Comparison of ENCODE assay signal across 22 mouse cellular contexts in genomic region chr8:3670388-3670787, GRCm38 (mm10). TPM values are rescaled to one million over a fixed set of nuclear protein-coding genes. Genes with fewer than 3 reads are reported as not detected.
DNase-seq lines count a peak whose midpoint lies in the region; ATAC-seq and TF ChIP-seq lines count a peak whose summit lies in the region.
"Had no signal": no experiment of that assay in that cellular context is flagged by ENCODE, and none has a peak within 500 bp of the region (broad histone marks: within the 10 kb centered on the region; RNA-seq: fewer than 3 reads in every experiment).

No protein-coding gene starts in this region.

- H3K4me1 ChIP-seq in liver, postnatal 0 days (ENCODE audit: insufficient read depth): peaks cover 3% of the 10 kb centered on the region; the same call in 1 of the 2 replicates
- no peaks in the 10 kb centered on the region for H3K4me1 ChIP-seq in liver, embryonic 11.5 days (replicated peaks; ENCODE audit: control insufficient read depth, insufficient read depth, low read length)
- H3K4me1 ChIP-seq in hindbrain, postnatal 0 days (ENCODE audit: insufficient read depth, low read length): peaks cover 5% of the 10 kb centered on the region

- ATAC-seq in liver, postnatal 0 days: no peak
- ATAC-seq in liver, embryonic 11.5 days (replicated peaks; ENCODE audit: low FRiP score): no peak
- peak; percentile 69 for ATAC-seq in neutrophil, adult 5-6 weeks (ENCODE audit: extremely low read depth, insufficient number of reproducible peaks, low FRiP score, poor library complexity, severe bottlenecking)
- no peak for ATAC-seq in hindbrain, postnatal 0 days
- ATAC-seq: intestine, embryonic 16.5 days; midbrain, embryonic 15.5 days had no signal

- no peak overlapping the region for H3K4me3 ChIP-seq in liver, postnatal 0 days (ENCODE audit: low read depth, low read length)
- no peak overlapping the region for H3K4me3 ChIP-seq in liver, embryonic 11.5 days (ENCODE audit: low read depth, low read length)
- no peak overlapping the region for H3K4me3 ChIP-seq in hindbrain, postnatal 0 days (ENCODE audit: low read length)
- H3K4me3 ChIP-seq: embryonic facial prominence, embryonic 15.5 days; forebrain, embryonic 12.5 days; limb, embryonic 12.5 days; lung, embryonic 15.5 days; midbrain, embryonic 15.5 days had no signal

- H3K27me3 ChIP-seq in liver, postnatal 0 days (ENCODE audit: insufficient read depth, low read length): no peaks in the 10 kb centered on the region
- H3K27me3 ChIP-seq in liver, embryonic 11.5 days (replicated peaks; ENCODE audit: control insufficient read depth, insufficient read depth, low read length): no peaks in the 10 kb centered on the region
- no peaks in the 10 kb centered on the region for H3K27me3 ChIP-seq in hindbrain, postnatal 0 days (ENCODE audit: insufficient read depth, low read length)
- H3K27me3 ChIP-seq: embryonic facial prominence, embryonic 15.5 days; forebrain, embryonic 12.5 days; limb, embryonic 12.5 days; lung, embryonic 15.5 days; midbrain, embryonic 15.5 days had no signal

- no peaks in the 10 kb centered on the region for H3K9me3 ChIP-seq in liver, postnatal 0 days (ENCODE audit: low read length)
- no peaks in the 10 kb centered on the region for H3K9me3 ChIP-seq in liver, embryonic 11.5 days (ENCODE audit: control insufficient read depth, low read length)
- no peaks in the 10 kb centered on the region for H3K9me3 ChIP-seq in hindbrain, postnatal 0 days (ENCODE audit: low read length)
- H3K9me3 ChIP-seq: embryonic facial prominence, embryonic 15.5 days; forebrain, embryonic 12.5 days; limb, embryonic 12.5 days; lung, embryonic 15.5 days; midbrain, embryonic 15.5 days had no signal

- WGBS in liver, postnatal 0 days (ENCODE audit: insufficient replicate concordance): 56% methylated on average over 2 of the region's 2 CpGs
- WGBS in liver, embryonic 11.5 days: 56% methylated on average over 2 of the region's 2 CpGs
- 93% methylated on average over 2 of the region's 2 CpGs for WGBS in hindbrain, postnatal 0 days

- no peak overlapping the region for H3K27ac ChIP-seq in liver, postnatal 0 days (ENCODE audit: low read depth)
- H3K27ac ChIP-seq in liver, embryonic 11.5 days (ENCODE audit: low read depth, low read length): no peak overlapping the region
- no peak overlapping the region for H3K27ac ChIP-seq in hindbrain, postnatal 0 days
- H3K27ac ChIP-seq: embryonic facial prominence, embryonic 15.5 days; forebrain, embryonic 12.5 days; limb, embryonic 12.5 days; lung, embryonic 15.5 days; midbrain, embryonic 15.5 days had no signal

- no peak for TF ChIP-seq CTCF in liver, postnatal 0 days (IDR thresholded peaks at IDR 0.05; ENCODE audit: low read depth)
- no peak for TF ChIP-seq CTCF in hindbrain, postnatal 0 days (IDR thresholded peaks at IDR 0.05; ENCODE audit: low read depth)

- no peak for TF ChIP-seq EP300 in liver, postnatal 0 days (IDR thresholded peaks at IDR 0.05; ENCODE audit: low read depth)

- H3K36me3 ChIP-seq in liver, postnatal 0 days (replicated peaks; ENCODE audit: insufficient read depth, low read length): no peaks in the 10 kb centered on the region
- H3K36me3 ChIP-seq in liver, embryonic 11.5 days (ENCODE audit: control insufficient read depth, insufficient read depth, low read length): no peaks in the 10 kb centered on the region
- no peaks in the 10 kb centered on the region for H3K36me3 ChIP-seq in hindbrain, postnatal 0 days (ENCODE audit: insufficient read depth, low read length)
- H3K36me3 ChIP-seq: embryonic facial prominence, embryonic 15.5 days; forebrain, embryonic 12.5 days; limb, embryonic 12.5 days; lung, embryonic 15.5 days; midbrain, embryonic 15.5 days had no signal

- no peak overlapping the region for H3K9ac ChIP-seq in liver, postnatal 0 days (replicated peaks)
- H3K9ac ChIP-seq in liver, embryonic 11.5 days (ENCODE audit: low read depth, low read length): no peak overlapping the region
- H3K9ac ChIP-seq in hindbrain, postnatal 0 days (replicated peaks; ENCODE audit: low read length): no peak overlapping the region
- H3K9ac ChIP-seq: embryonic facial prominence, embryonic 15.5 days; forebrain, embryonic 12.5 days; limb, embryonic 12.5 days; lung, embryonic 15.5 days; midbrain, embryonic 15.5 days had no signal

- DNase-seq in liver, postnatal 0 days: peak; percentile 60
- DNase-seq in liver, embryonic 11.5 days (ENCODE audit: low spot score): no peak
- DNase-seq in R1 (ENCODE audit: low read depth, low spot score): peak; percentile 72
- DNase-seq in lung, postnatal 10 days: peak; percentile 58
- DNase-seq in embryo, embryonic 9.5 days (ENCODE audit: extremely low spot score): no peak
- no peak for DNase-seq in layer of hippocampus, adult 8-10 months (ENCODE audit: low spot score in 2 of 2)
- DNase-seq in hindbrain, postnatal 0 days (ENCODE audit: low spot score): no peak
- DNase-seq: adrenal gland, adult 8-10 months; gastrocnemius, postnatal 14 days; heart, postnatal 4 days; kidney, postnatal 14 days; layer of hippocampus, postnatal 36 days; retina, postnatal 1 day had no signal

- peak overlapping the region; percentile 49; the same call in 1 of the 2 replicates for H3K4me2 ChIP-seq in liver, postnatal 0 days (ENCODE audit: low read depth, low read length)
- no peak overlapping the region for H3K4me2 ChIP-seq in liver, embryonic 11.5 days
- H3K4me2 ChIP-seq in hindbrain, postnatal 0 days (ENCODE audit: low read depth, low read length): no peak overlapping the region
- H3K4me2 ChIP-seq: embryonic facial prominence, embryonic 15.5 days; forebrain, embryonic 12.5 days; heart, embryonic 11.5 days; limb, embryonic 12.5 days; lung, embryonic 15.5 days had no signal

RNA-seq across cellular contexts. Expression of gene Fcor, which starts 1.8 kb away (rescaled TPM):
- 2.7 and 3.4 TPM in 2 replicates for polyA plus RNA-seq in liver, postnatal 0 days (2015; fragmentation: Nextera tagmentation; extraction: Ambion mirVana)
- polyA plus RNA-seq in liver, embryonic 11.5 days (2014; fragmentation: Nextera tagmentation; extraction: Ambion mirVana): 7.3 and 11.4 TPM in 2 replicates
- total RNA-seq in neutrophil, adult 5-6 weeks (2017): not detected in 2 replicates
- 10 to 100 TPM in 3 of 4 experiments, 1 to 10 TPM in 1; 9.9 to 18.1 (median 14.7) TPM for total RNA-seq in layer of hippocampus, adult 8-10 months (2022)
- total RNA-seq in hindbrain, postnatal 0 days (2014; rRNA removed): 21.2 TPM in 1 of 2 replicates, not detected in the other
- polyA plus RNA-seq in hindbrain, postnatal 0 days (2015; fragmentation: Nextera tagmentation; extraction: Ambion mirVana): 27.0 and 27.5 TPM in 2 replicates
- polyA plus RNA-seq: small intestine, adult 2 months had no signal

RNA-seq across cellular contexts. Expression of gene Mcemp1, which starts 4.8 kb away (rescaled TPM):
- 11.9 and 12.8 TPM in 2 replicates for polyA plus RNA-seq in liver, postnatal 0 days (2015; fragmentation: Nextera tagmentation; extraction: Ambion mirVana)
- 0.52 and 1.0 TPM in 2 replicates for polyA plus RNA-seq in liver, embryonic 11.5 days (2014; fragmentation: Nextera tagmentation; extraction: Ambion mirVana)
- 214 and 229 TPM in 2 replicates for total RNA-seq in neutrophil, adult 5-6 weeks (2017)
- under 1 TPM in 2 of 4 experiments, not detected in 2; 0.25 to 0.31 TPM for total RNA-seq in layer of hippocampus, adult 8-10 months (2022)
- total RNA-seq in hindbrain, postnatal 0 days (2014; rRNA removed): not detected in 2 replicates
- 0.09 and 0.23 TPM in 2 replicates for polyA plus RNA-seq in hindbrain, postnatal 0 days (2015; fragmentation: Nextera tagmentation; extraction: Ambion mirVana)
- total RNA-seq: gastrocnemius, postnatal 14 days had no signal
- polyA plus RNA-seq: heart, embryonic 11.5 days; limb, embryonic 12.5 days had no signal

RNA-seq across cellular contexts. Expression of gene Trappc5, which starts 5.7 kb away (rescaled TPM):
- polyA plus RNA-seq in liver, postnatal 0 days (2015; fragmentation: Nextera tagmentation; extraction: Ambion mirVana): 16.6 and 16.9 TPM in 2 replicates
- 29.5 and 31.6 TPM in 2 replicates for polyA plus RNA-seq in liver, embryonic 11.5 days (2014; fragmentation: Nextera tagmentation; extraction: Ambion mirVana)
- 41.5 and 45.5 TPM in 2 replicates for total RNA-seq in neutrophil, adult 5-6 weeks (2017)
- 10 to 100 TPM; 26.3 to 31.4 (median 28.6) TPM for total RNA-seq in layer of hippocampus, adult 8-10 months (2022)
- total RNA-seq in hindbrain, postnatal 0 days (2014; rRNA removed): 53.3 and 64.8 TPM in 2 replicates
- polyA plus RNA-seq in hindbrain, postnatal 0 days (2015; fragmentation: Nextera tagmentation; extraction: Ambion mirVana): 53.9 and 55.8 TPM in 2 replicates

RNA-seq across cellular contexts. Expression of gene Retn, which starts 14.8 kb away (rescaled TPM):
- polyA plus RNA-seq in liver, postnatal 0 days (2015; fragmentation: Nextera tagmentation; extraction: Ambion mirVana): not detected in 2 replicates
- polyA plus RNA-seq in liver, embryonic 11.5 days (2014; fragmentation: Nextera tagmentation; extraction: Ambion mirVana): 0.29 and 0.40 TPM in 2 replicates
- 16.1 and 19.3 TPM in 2 replicates for total RNA-seq in neutrophil, adult 5-6 weeks (2017)
- 1 to 10 TPM in 1 of 4 experiments, under 1 TPM in 3; 0.61 to 1.3 (median 0.75) TPM for total RNA-seq in layer of hippocampus, adult 8-10 months (2022)
- total RNA-seq in hindbrain, postnatal 0 days (2014; rRNA removed): not detected in 2 replicates
- 0.44 and 0.60 TPM in 2 replicates for polyA plus RNA-seq in hindbrain, postnatal 0 days (2015; fragmentation: Nextera tagmentation; extraction: Ambion mirVana)
- total RNA-seq: heart, postnatal 4 days had no signal
- polyA plus RNA-seq: embryonic facial prominence, embryonic 15.5 days; heart, embryonic 11.5 days; intestine, embryonic 16.5 days; limb, embryonic 12.5 days; lung, embryonic 15.5 days had no signal

RNA-seq across cellular contexts. Expression of gene Fcer2a, which starts 23.6 kb away (rescaled TPM):
- 0.05 and 0.06 TPM in 2 replicates for polyA plus RNA-seq in liver, postnatal 0 days (2015; fragmentation: Nextera tagmentation; extraction: Ambion mirVana)
- polyA plus RNA-seq in liver, embryonic 11.5 days (2014; fragmentation: Nextera tagmentation; extraction: Ambion mirVana): 0.10 TPM in 1 of 2 replicates, not detected in the other
- 390 and 391 TPM in 2 replicates for total RNA-seq in neutrophil, adult 5-6 weeks (2017)
- total RNA-seq in layer of hippocampus, adult 8-10 months (2022): not detected
- total RNA-seq in hindbrain, postnatal 0 days (2014; rRNA removed): not detected in 2 replicates
- polyA plus RNA-seq in hindbrain, postnatal 0 days (2015; fragmentation: Nextera tagmentation; extraction: Ambion mirVana): 0.41 and 0.44 TPM in 2 replicates
- total RNA-seq: layer of hippocampus, postnatal 36 days had no signal
- polyA plus RNA-seq: limb, embryonic 12.5 days; lung, embryonic 15.5 days had no signal

Comparison
In these comparisons a context has a peak if more than half of its experiments do, and no peak if none do; other contexts are left out.
1. DNase-seq: peak in liver, postnatal 0 days (single experiment), R1 (single experiment) and lung, postnatal 10 days (single experiment); none in liver, embryonic 11.5 days (single experiment), embryo, embryonic 9.5 days (single experiment), layer of hippocampus, adult 8-10 months (0 of 2) and hindbrain, postnatal 0 days (single experiment).
2. RNA of gene Mcemp1, which starts 4.8 kb away (total RNA-seq): 214 to 229 TPM in neutrophil, adult 5-6 weeks; 0.25 to 0.31 TPM in layer of hippocampus, adult 8-10 months and not detected in hindbrain, postnatal 0 days; every median in the first group is over 100 times any median in the second.